Mouse (Mus musculus) 416B (cell line): Measurements from ENCODE around the gene Naga.

Experiments
- DNase-seq: peaks from one replicate; pipeline ENCODE4 v3.0.0; 2011; ENCODE audit warnings: low read depth

Gene Naga

DNA sequence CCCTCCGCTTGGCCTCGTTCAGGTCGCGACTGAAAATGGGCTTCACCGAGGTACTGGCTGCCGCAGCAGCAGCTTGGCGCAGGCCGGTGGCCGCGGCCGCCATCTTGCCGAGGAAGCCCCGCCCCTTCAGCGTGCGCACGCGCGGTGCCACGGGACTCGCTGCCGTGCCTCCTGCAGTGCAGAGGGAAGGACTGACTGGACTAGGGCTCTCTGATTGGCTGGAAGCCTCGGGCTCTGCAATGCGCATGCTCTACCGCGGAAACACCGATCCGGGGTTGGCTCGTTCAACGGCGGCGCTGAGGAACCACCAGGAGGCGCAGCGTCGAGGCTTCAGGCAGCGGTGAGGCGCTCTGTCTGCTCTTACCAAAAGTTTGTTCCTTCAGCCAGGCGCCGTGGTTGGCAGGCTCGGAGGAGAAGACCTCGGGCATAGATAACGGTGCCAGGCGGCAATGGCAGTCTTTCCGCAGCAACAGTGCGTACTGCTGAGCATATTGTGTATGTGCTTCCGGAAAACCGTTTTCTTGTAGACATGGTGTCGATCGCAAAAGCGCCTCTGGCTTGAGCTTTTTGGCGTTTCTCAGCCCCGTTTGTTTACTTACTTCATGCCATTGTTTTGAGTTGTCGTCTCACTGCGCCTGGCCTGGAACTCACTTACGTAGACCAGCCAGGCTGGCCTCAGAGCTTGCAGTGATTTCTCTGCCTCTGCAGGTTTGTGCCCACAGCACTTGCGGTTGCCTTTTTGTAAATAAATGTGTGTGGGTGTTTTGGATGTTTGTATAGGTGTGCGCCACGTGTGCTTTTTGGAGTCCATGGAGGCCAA is 15.6 kb upstream of the Naga start, which contains the start of gene Ndufa6:
Gene Ndufa6 (minus strand): TSS at position 197 of the 820 bp plus-strand sequence.
- peak; percentile 99 for DNase-seq

DNA sequence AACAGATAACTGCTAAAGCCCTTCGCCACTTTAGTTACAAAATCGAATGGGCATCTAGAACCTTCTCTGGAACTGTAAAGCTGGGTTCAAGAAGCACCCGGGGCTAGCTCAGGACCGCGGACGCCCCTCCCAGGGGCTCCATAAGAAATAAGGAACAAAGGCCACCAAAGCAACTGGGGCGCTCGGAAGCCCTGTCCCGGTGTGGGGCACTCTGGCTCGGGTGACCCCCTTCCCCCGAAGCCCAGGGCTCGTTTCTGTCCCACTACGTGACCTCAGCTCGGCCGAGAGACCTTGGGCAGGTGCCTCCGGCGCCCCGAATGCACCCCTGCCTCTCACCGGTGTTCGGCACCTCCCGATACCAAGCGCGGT is 15.0 kb upstream of the Naga start:
- DNase-seq, result no peak

DNA sequence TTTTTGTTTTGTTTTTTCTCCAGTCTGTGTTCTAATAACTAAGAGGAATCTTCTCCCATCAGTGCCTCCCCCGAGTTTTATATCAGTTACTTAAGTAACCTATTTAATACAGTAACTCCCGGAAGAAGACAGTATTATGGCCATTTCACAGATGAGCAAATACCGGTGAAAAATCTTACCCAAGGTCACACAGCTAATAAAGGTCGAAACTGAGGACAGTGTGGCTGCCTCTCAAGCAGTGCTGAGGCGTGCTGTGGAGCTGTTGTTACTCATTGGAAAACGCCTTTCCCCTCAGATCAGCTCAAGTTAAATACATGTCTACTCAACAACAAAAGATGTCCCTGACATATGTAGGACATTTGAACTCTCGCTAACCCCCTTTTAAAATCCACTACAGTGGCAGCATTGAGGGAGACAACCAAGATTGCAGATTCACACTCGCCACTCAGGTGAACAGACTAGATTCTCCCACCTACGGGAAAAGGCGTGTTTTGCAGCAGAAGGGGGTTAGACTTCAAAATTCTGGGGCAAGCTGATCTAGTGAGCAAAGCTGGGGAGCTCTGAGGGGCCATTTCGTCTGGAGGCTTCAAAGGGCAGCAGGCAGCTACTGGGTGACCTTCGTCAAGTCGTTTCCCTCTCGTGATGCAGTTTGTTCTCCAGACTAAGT is 14.5 kb upstream of the Naga start:
- DNase-seq, result peak; percentile 20

DNA sequence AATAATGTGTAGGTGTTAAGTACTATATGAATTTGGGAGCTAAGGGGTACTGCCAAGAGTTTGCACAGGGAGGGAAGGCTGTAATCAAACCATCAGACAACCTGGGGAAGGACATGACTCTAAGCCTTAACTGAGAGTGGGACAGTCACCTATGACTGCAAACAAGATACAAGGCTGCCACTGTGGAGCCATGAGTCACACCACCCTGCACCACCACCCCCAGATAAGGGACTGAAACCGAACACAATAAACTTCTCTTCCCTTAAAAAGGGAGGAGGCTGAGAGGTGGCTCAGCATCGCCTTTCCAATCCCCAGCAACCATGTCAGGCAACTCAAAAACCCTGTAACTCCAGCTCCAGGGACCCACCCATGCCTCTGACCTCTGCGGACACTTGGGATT is 12.8 kb upstream of the Naga start:
- DNase-seq, result peak; percentile 55

DNA sequence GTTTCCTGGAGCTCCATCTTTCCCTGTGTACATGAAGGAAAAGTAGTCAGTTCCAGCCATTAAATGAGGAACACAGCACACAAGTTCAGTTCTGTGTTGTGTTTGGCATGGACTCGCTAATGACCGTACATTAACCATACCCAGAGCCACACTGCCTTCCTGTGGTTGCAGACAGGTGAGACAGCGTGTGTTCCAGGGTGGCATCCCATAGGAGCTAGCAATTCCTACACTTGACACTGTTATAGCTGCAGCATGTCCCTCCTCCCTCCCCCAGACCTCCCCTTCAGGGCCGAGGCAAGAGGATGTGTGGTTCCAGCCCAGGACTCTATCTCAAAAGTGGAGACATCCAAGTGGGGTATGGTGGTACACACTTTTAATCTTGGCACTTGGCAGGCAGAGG is 11.6 kb upstream of the Naga start:
- DNase-seq, result no peak

DNA sequence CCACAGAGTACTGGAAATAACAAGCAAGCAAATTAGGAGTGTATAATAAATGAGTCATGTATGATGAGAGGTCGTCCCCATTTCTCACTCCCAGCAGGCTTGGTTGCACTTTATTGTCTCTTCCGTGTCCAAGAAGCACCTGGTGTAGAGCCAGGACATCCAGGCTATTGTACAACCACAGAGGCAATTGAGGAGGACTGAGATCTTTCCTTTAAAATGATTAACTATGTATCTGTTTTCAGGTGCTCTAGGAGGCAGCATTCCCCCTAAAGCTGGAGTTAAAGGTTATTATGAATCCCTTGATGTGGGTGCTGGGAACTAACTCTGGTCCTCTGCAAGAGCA is 10.2 kb upstream of the Naga start:
- DNase-seq, result no peak

DNA sequence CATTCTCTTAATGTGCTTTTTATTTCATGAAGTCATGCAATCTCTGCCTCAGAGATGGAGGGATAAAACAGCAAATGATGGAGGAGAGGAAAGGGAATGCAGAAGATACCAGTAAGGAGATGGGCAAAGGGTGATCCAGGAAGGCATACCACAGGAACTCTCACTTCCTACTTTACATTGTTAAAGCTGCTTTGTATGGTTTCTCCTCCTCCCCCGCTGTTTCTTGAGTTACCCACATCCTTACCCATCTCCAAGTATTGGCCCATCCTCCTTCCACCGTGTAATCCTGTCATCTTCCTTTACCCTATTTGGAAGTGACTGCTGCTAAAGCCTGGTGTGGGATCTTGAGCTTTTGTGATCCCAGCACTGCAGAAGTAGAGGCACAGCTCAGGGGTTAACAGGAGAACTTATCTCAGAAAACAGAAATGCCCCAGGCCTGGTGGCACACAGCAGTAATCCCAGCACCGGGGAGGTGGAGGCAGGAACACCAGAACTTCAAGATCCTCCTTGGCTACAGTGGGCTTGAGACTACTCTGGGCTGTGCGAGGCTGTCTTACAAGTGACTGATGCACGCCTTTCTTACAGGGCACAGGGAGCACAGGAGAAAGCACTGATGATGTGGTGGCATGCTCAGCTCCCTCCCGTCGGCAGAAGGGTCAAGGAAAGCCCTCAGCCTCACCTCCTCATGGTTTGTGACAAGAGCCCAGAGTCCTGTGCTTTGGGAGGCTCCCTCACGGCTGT is 9.7 kb upstream of the Naga start:
- DNase-seq, result peak; percentile 56

DNA sequence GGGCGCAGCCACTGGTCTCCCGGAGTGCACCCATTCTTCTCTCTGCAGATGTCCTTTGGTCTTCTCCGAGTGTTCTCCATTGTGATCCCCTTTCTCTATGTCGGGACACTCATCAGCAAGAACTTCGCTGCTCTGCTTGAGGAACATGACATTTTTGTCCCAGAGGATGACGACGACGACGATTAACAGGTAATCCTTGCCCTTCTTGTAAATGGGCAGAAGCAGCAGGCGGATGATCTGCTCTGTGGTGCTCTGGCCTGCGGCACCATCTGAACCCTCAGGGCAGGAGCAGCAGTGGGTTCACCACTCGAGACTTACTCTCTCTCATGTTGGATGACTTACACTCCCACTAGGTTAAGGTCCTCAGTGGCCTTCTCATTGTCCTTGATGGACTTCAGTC is 9.1 kb upstream of the Naga start:
- DNase-seq, result no peak

DNA sequence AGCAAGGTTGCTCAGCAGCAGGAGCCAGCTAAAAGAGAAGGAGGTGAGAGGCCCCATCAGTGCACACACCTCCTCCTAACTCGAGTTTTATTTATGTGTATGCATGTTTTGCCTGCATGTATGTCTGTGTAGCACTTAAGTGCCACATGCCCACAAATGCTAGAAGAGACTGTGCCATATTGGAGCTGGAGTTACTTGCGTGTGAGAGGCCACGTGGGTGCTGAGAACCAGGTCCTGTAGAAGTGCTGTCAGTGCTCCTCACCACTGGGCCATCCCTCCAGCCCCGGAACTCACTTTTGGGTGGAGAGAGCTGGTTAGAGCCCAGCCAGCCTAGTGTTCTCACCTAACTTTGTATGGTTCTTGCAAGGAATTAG is 8.6 kb upstream of the Naga start:
- DNase-seq, result no peak

DNA sequence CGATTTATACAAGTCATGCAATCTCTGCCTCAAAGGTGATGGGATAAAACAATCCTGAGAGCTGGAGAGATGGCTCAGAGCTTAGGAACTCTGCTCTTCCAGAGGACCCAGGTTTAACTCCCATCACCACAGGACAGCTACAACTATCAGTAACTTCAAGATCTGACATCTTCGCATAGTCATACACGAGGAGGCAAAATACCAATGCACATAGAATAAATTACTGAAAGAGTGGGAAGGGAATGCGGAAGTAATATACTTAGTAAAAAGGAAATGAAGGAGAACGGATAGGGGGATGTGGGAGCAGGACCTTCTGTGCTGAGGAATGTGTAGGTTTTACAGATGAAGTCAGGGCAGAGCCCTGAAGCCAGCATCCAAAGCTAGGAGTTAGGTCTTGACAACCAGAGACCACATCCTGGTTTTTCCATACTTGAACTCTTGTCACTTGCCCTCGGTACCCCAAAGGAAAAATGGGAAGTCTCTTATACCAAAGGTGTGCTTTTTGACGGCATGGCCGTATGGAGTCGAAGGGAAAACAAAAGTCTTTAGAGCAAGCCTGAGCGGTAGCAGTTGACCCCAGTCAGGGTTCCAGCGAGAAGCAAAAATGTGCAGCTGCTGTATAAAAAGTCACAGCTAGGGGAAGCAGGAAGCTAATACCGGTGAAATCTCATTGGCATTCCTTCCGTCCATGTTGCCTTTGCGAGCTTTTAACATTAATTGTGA is 8.0 kb upstream of the Naga start:
- peak; percentile 26 for DNase-seq

DNA sequence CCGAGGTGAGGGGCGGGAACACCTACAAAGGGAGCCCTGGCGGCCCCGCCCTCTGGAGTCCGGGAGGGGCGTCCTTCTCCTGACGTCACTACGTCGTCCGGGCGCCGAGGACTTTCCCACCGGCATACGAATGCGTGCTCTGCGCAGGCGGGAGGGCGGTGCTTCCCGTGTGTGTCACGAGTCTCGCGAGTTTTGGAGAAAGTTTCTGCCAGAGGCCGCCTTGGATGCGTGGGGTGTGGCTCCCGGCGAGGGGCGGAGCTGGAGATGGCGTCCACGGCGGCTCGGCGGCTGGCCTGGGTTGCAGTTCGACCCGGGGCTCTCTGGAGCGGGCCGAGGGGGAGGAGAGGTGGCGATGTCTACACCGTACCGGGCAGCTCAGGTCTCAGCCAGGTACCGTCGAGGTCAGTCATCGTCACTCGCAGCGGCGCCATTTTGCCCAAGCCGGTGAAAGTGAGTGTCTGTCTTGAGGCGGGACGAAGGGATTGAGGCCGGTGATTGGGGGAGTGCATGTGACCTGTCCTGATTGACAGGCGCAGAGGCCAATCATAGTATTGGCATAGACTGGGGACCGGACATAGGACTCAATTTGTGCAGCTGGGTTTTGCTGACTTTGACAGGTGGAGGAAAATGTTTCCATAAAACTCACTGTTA is 7.2 kb upstream of the Naga start:
- peak; percentile 99 for DNase-seq

DNA sequence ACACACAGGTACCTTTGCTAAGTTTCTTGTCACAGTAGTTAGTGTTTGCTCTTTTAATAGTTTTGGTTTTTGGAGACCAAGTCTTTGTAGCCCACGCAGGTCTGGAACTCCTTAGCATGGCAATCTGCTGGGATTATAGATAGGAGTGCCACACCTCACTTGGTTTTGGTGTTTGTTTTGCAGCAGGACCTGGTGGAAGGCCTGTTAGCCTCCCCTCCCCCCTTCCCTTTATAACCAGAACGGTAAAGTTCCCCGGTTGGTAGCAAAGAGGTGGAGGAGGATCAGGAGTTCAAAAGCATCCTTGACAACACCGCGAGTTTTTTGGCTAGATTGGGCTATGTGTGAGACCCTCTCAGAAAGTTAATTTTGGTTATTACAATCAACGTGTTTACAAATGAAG is 6.2 kb upstream of the Naga start:
- no peak for DNase-seq

DNA sequence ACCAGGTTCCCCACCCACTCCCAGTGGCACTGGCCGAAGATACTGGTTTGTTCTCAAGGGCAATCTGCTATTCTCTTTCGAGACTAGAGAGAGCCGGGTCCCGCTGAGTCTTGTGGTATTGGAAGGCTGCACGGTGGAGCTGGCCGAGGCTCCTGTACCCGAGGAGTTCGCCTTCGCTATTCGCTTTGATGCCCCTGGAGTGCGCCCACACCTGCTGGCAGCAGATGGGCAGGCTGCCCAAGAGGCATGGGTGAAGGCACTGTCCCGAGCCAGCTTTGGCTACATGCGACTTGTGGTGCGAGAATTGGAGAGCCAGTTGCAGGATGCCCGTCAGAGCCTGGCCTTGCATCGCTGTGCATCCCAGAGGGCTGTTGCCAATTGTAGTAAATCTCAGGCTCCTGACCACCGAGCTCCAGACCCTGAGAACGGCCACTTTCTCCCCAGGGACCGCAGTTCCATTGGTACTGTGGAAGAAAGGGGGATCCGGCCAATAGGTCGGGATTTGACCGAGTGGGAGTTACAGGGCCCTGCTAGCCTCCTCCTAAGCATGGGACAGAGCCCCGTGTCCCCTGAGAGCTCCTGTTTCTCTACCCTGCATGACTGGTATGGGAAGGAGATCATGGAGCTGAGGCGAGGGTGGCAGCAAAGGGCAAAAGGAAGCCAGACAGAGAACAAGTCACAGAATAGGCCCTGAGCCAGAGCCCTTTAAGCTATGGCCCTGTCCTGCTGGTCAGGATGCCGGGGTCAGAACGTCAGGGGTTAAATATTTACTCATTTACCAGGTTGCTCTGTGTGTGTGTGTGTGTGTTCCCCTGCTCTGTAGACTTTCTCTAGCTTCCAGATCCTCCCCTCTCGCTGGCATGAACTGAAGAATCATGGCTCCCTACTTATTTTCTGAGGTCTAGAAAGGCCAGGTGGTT is 4.9 kb upstream of the Naga start:
- no peak for DNase-seq

DNA sequence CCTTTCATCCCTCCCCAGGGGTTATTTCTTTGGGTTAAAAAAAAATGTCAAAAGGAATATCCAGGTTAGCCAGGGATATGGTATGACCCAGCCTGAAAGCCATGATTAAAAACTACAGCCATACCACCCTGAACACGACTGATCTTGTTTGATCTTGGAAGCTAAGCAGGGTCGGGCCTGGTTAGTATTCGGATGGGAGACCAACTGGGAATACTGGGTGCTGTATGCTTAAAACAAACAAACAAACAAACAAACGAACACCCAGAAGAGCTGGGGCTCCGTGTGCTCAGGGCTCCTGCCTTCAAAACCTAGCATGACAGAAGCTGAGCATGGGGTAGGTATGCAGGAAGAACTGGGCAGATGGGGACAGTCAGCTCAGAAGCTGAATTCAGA is 3.8 kb upstream of the Naga start:
- peak; percentile 21 for DNase-seq

DNA sequence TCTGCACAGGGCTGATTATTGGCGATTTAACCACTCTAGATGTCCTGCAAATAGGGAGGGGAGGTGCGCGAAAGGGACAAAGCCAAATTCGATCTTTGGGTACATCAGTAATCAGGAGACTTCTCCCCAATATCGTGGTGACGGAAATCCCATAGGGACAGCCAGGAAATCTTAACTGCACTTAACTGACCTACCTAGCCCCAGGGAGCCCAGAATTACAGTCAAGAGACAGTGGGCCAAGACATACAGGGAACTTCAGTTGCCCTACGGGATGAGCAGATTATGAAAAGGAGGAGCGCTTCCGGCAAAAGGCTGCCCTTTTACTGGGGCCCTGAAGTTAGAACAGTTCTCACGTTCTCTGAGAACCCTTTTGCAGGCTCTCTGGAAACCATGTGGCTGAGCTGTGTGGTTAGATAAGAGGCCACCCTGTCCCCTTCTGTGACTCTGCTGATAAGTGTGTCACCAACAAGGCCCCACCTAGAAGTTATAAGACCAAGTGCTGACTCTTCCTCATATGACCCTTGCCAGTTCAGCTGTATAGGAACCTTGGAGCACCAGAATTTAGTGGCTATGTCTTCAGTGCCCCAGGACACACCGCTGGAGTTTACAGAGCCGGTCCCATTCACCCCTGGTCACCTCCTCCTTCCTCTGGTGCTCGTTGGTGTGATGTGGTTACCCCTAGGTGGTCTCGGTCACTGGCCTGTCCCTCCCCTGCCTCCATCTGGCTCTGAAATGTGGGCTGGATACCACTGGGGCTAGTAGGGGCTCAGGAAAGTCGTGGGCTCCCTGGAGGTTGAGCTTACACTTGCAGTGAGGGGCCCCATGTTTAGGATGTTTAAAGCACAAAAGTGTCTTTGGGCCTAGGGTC is 3.2 kb upstream of the Naga start:
- peak; percentile 97 for DNase-seq

DNA sequence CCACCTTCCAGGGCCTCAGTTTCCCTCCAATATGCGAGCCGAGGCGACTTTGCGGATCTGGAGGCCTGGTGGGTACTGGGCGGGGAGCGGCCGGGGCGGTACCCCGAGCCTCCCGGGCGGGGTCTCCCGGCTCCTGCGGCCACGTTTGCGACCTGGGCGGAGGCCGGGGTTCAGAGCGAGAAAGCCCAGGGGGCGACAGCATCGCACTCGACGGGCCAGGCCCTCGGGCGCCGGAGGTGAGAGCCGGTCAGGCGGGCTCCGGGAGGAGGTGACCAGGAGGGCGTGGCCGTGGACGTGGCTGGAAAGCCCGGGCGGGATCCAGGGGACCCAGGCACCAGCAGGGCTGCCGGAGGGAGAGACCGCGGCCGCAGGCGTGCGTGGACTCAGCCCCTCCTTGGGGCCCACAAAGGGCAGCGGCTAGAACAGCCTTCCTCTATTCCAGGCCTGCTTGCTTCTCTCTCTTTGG is 2.3 kb upstream of the Naga start:
- no peak for DNase-seq

DNA sequence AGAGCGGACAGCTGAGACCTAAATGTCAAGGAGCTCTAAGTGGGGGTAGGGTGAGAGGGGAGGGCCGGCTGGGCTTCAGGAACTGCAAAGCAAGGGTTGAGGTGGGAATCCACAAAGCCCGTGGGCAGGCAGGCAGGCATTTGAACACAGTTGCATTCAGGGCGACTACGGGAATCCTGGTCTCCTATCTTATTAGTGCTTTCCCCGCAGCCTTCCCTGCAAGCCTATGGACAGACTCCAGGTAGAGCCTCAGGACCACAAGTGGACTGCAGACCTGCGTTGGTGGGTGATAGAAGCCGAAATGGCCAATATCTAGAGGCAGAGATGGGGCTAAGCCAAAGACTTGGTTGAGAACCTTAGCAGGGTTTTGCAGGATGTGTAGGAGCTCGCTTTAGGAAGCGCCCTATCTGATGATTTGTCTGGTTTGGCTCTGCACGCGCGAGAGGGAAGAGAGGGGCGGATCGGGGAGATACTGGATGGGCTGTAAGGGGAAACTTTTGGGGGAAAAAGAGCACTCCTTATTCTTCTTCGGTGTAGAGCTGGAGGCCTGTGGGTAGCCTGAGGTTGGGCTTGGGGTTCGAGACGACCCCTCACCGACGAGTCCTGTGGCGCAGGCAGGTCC is 1.8 kb upstream of the Naga start:
- DNase-seq, result no peak

DNA sequence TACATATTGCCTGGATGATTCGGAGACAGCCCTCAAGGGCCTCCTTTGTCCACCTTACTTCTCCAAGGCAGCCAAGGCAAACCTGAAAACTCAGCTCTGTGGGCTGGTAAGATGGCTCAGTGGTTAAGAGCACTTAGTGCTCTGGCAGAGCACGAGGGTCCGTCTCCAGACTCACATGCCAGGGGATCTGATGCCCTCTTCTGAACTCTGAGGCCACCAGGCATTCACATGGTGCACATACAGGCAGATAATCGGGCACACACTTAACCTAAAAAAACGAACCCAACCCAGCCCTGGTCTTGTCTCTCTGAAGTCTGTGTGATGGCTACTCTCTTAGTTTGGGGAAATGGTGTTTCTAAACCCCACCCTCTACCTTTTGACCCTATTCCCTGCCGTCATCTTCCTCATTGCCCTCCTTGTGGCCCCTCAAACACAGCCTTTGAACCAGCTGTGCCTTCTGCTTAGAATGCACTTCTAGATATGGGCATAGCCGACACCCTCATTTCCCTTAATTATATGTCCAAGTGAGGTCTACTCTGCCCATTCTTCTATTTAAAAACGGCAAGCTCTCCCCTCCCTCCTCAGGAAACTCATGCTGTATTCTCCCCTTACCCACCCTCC is 1.0 kb upstream of the Naga start:
- DNase-seq, result no peak

DNA sequence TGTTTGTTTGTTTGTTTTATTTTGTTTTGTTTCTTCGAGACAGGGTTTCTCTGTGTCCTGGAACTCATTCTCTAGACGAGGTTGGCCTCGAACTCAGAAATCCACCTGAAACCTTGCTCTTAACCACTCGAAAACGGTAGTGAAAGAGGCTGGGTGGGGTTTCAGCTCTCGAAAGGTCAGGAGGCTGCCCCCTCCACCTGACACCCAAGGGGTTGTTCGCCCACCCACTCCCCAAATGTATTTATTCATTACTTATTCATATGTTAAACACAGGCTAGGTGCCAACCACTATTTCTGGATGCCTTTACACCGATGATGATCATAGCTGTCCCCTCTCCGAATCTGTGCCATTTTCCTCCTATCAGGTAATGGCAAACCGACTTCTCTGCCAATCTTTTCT is 425 bp upstream of the Naga start:
- DNase-seq, result no peak
